Mouse (Mus musculus) CH12.LX (cell line): ENCODE data around the gene Epha5. TPM values are rescaled to one million over a fixed set of nuclear protein-coding genes. Genes with fewer than 3 reads are reported as not detected.

ENCODE experiments used
- DNase-seq: peaks from one replicate; pipeline ENCODE4 v3.0.0-alpha.2; 2013; ENCODE audit errors: extremely low read depth
- H3K27ac ChIP-seq: 2 replicates; pipeline ENCODE4 v1.5.1; 2012; ENCODE audit warnings: low read depth, mild to moderate bottlenecking, control low read depth, moderate library complexity; ENCODE audit not compliant: insufficient read depth
- H3K27me3 ChIP-seq: replicated peaks from 2 replicates; pipeline ENCODE3; 2012; ENCODE audit warnings: inconsistent platforms
- H3K36me3 ChIP-seq, 2 experiments: replicated peaks in 1 of 2; 2 replicates each; pipeline versions ENCODE3 to v1.6.1; 2012; ENCODE audit warnings: inconsistent platforms in 1 of 2, low read length in 1 of 2, mild to moderate bottlenecking in 1 of 2, mixed read lengths in 1 of 2, moderate library complexity in 1 of 2; ENCODE audit not compliant: control insufficient read depth in 1 of 2, insufficient read depth in 1 of 2
- H3K4me1 ChIP-seq, 2 experiments: 2 replicates each; pipeline ENCODE4 v1.6.1; 2012; ENCODE audit warnings: inconsistent platforms in 1 of 2, moderate library complexity in 1 of 2; ENCODE audit not compliant: insufficient read depth in 2 of 2, control insufficient read depth in 1 of 2
- H3K4me2 ChIP-seq: 2 replicates; pipeline ENCODE4 v1.6.1; 2012; ENCODE audit warnings: low read depth, mild to moderate bottlenecking, control low read depth; ENCODE audit not compliant: poor library complexity, insufficient read depth, severe bottlenecking
- H3K4me3 ChIP-seq, 3 experiments: fragments of 150-350 bp in 1 of 3; sonication (generic) in 1 of 3; replicated peaks in 1 of 3; 2 replicates each; pipeline versions ENCODE3 to v1.5.1; 2011 to 2012; ENCODE audit warnings: low read depth in 2 of 3, low read length in 2 of 3, mild to moderate bottlenecking in 2 of 3, moderate library complexity in 2 of 3, control low read depth in 1 of 3, improper control_type of control experiment in 1 of 3, inconsistent platforms in 1 of 3, mixed read lengths in 1 of 3; ENCODE audit not compliant: poor library complexity in 1 of 3
- H3K79me2 ChIP-seq: replicated peaks from 2 replicates; pipeline ENCODE4 v1.6.1; 2012; ENCODE audit warnings: mild to moderate bottlenecking, moderate library complexity; ENCODE audit not compliant: control insufficient read depth, poor library complexity, insufficient read depth, severe bottlenecking; ENCODE audit errors: extremely low read depth
- H3K9ac ChIP-seq: 2 replicates; pipeline ENCODE4 v1.6.1; 2012; ENCODE audit warnings: low read depth, mild to moderate bottlenecking, control low read depth, moderate library complexity; ENCODE audit not compliant: insufficient read depth
- H3K9me3 ChIP-seq: replicated peaks from 2 replicates; pipeline ENCODE3; 2012; ENCODE audit warnings: low read length, inconsistent platforms, mixed read lengths
- CHD1 ChIP-seq: IDR thresholded peaks from 2 replicates; pipeline ENCODE4 v1.6.1; 2012; ENCODE audit warnings: low read depth, low read length, improper control_type of control experiment, inconsistent platforms
- CHD2 ChIP-seq: IDR thresholded peaks from 2 replicates; pipeline ENCODE4 v1.6.1; 2011; ENCODE audit warnings: low read length, improper control_type of control experiment
- CTCF ChIP-seq, 2 experiments: IDR thresholded peaks in 1 of 2; conservative IDR thresholded peaks in 1 of 2; 2 replicates each; pipeline ENCODE4 v1.5.1; 2011 to 2012; ENCODE audit warnings: low read depth in 2 of 2, low read length in 2 of 2, improper control_type of control experiment in 1 of 2, inconsistent platforms in 1 of 2, mild to moderate bottlenecking in 1 of 2, moderate library complexity in 1 of 2
- E2F4 ChIP-seq: IDR thresholded peaks from 2 replicates; pipeline ENCODE4 v1.6.1; 2011; ENCODE audit warnings: low read depth, low read length, improper control_type of control experiment; ENCODE audit not compliant: insufficient replicate concordance
- EP300 ChIP-seq: IDR thresholded peaks from 2 replicates; pipeline ENCODE4 v1.6.1; 2011; ENCODE audit warnings: low read length, improper control_type of control experiment
- GABPA ChIP-seq: IDR thresholded peaks from 2 replicates; pipeline ENCODE4 v1.6.1; 2012; ENCODE audit warnings: low read depth, low read length, improper control_type of control experiment, inconsistent platforms; ENCODE audit not compliant: insufficient replicate concordance
- JUN ChIP-seq: IDR thresholded peaks from 2 replicates; pipeline ENCODE4 v1.6.1; 2011; ENCODE audit warnings: low read depth, mild to moderate bottlenecking, low read length, improper control_type of control experiment, moderate library complexity; ENCODE audit not compliant: insufficient read depth
- JUND ChIP-seq: conservative IDR thresholded peaks from 2 replicates; pipeline ENCODE4 v1.6.1; 2011; ENCODE audit warnings: low read depth, low read length, improper control_type of control experiment
- MAX ChIP-seq: IDR thresholded peaks from 2 replicates; pipeline ENCODE4 v1.6.1; 2011; ENCODE audit warnings: low read length, improper control_type of control experiment
- MAZ ChIP-seq: IDR thresholded peaks from 2 replicates; pipeline ENCODE4 v1.6.1; 2012; ENCODE audit warnings: low read depth, mild to moderate bottlenecking, inconsistent platforms, low read length, improper control_type of control experiment, moderate library complexity
- MEF2A ChIP-seq: IDR thresholded peaks from 2 replicates; pipeline ENCODE4 v1.6.1; 2014; ENCODE audit warnings: low read depth, mild to moderate bottlenecking, inconsistent platforms, low read length, improper control_type of control experiment, borderline replicate concordance
- MYC ChIP-seq: IDR thresholded peaks from 2 replicates; pipeline ENCODE4 v1.6.1; 2011; ENCODE audit warnings: low read depth, mild to moderate bottlenecking, improper control_type of control experiment, low read length
- NELFE ChIP-seq: IDR thresholded peaks from 2 replicates; pipeline ENCODE4 v1.6.1; 2011; ENCODE audit warnings: low read depth, low read length, improper control_type of control experiment
- PAX5 ChIP-seq: IDR thresholded peaks from 2 replicates; pipeline ENCODE4 v1.6.1; 2012; ENCODE audit warnings: low read length, inconsistent platforms, mixed read lengths
- RCOR1 ChIP-seq: conservative IDR thresholded peaks from 2 replicates; pipeline ENCODE4 v1.6.1; 2012; ENCODE audit warnings: low read depth, mild to moderate bottlenecking, inconsistent platforms, low read length, improper control_type of control experiment
- SMC3 ChIP-seq: IDR thresholded peaks from 2 replicates; pipeline ENCODE4 v1.6.1; 2011; ENCODE audit warnings: low read depth, low read length, improper control_type of control experiment
- TCF12 ChIP-seq: IDR thresholded peaks from 2 replicates; pipeline ENCODE4 v1.6.1; 2014; ENCODE audit warnings: low read depth, mild to moderate bottlenecking, inconsistent platforms, low read length, improper control_type of control experiment
- UBTF ChIP-seq: IDR thresholded peaks from 2 replicates; pipeline ENCODE4 v1.6.1; 2012; ENCODE audit warnings: low read depth, mild to moderate bottlenecking, inconsistent platforms, low read length, improper control_type of control experiment, moderate library complexity
- USF1 ChIP-seq: IDR thresholded peaks from 2 replicates; pipeline ENCODE4 v1.6.1; 2014; ENCODE audit warnings: low read depth, mild to moderate bottlenecking, inconsistent platforms, low read length, improper control_type of control experiment
- USF2 ChIP-seq: conservative IDR thresholded peaks from 2 replicates; pipeline ENCODE4 v1.6.1; 2011; ENCODE audit warnings: low read depth, low read length, improper control_type of control experiment
- ZC3H11A ChIP-seq: IDR thresholded peaks from 2 replicates; pipeline ENCODE4 v1.6.1; 2012; ENCODE audit warnings: low read depth, mild to moderate bottlenecking, inconsistent platforms, low read length, improper control_type of control experiment
- dilution Hi-C: fragments of 300-500 bp; cut with MboI; formaldehyde crosslinking; loops from 2 replicates; pipeline ENCODE4 v1.14.3; 2020; ENCODE audit warnings: low sequenced_read_pairs; ENCODE audit not compliant: extremely low pct_unique_long_range_greater_than_20kb, extremely low pct_ligation_motif_present
- in situ Hi-C: fragments of 300-500 bp; cut with MboI; formaldehyde crosslinking; loops from 3 replicates; pipeline ENCODE4 v1.14.3; 2019; ENCODE audit warnings: low sequenced_read_pairs, low pct_ligation_motif_present, low pct_unique_long_range_greater_than_20kb, mixed read lengths
- polyA plus RNA-seq: library from polyadenylated mRNA; unstranded; fragments of >175 nt; gene quantifications from 2 replicates; pipeline ENCODE4 v1.2.1, GENCODE M21; 2012; ENCODE audit warnings: low read depth; ENCODE audit not compliant: insufficient read length
- total RNA-seq, 2 experiments: library from RNA; depleted of rRNA; stranded (reverse); fragments of 300-350 nt in 1 of 2; fragments of >200 nt in 1 of 2; gene quantifications; 2 replicates each; pipeline ENCODE4 v1.2.3; 2012 to 2014

Epha5 gene
- total and polyA plus RNA-seq, 3 experiments: not detected

DNA sequence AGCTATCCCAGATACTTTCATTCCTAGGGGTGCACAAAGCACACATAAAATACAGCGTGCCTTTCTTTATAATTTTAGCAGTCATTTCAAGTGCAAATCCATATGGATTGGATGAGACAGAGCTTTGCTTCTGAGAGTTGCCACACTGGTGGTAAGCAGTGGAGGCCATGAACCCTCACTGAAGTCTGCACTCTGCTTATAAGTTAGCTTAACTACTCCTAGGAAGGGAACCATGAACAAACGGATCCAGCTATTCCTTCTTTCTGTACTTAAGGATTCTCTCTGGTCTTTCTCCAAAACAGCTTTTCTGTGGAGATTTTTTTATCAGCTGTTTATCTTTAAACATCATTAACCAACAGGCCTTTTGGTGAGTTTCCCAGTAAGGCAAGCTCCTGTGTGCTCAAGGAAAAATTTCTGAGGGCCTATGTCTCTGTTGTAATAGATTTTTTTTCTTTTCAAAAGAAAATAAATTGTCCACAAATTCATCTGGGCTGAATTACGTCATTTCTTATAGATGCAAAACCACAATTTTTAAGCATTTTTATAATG, 127.7 kb downstream of the Epha5 start:
- H3K9me3 ChIP-seq: peaks cover 18% of the 10 kb centered on the region
- TF ChIP-seq MEF2A (no peak), CHD1 (no peak), MAX (no peak), CTCF (conservative IDR thresholded peaks at IDR 0.05 in 1 of 2, IDR thresholded peaks at IDR 0.05 in 1 of 2; ENCODE audit: low read depth in 2 of 2, low read length in 2 of 2) (no peak), USF2 (no peak), CHD2 (no peak)
- no peak overlapping the region for H3K4me3 ChIP-seq
- dilution Hi-C loops: no loop called here
- H3K9ac ChIP-seq: no peak overlapping the region
- no peak overlapping the region for H3K4me2 ChIP-seq
- no peaks in the 10 kb centered on the region for H3K36me3 ChIP-seq
- no peaks in the 10 kb centered on the region for H3K27me3 ChIP-seq
- no peaks in the 10 kb centered on the region for H3K79me2 ChIP-seq
- DNase-seq: no peak
- no peak overlapping the region for H3K27ac ChIP-seq
- in situ Hi-C loops: no loop called here
- H3K4me1 ChIP-seq: no peaks in the 10 kb centered on the region

DNA sequence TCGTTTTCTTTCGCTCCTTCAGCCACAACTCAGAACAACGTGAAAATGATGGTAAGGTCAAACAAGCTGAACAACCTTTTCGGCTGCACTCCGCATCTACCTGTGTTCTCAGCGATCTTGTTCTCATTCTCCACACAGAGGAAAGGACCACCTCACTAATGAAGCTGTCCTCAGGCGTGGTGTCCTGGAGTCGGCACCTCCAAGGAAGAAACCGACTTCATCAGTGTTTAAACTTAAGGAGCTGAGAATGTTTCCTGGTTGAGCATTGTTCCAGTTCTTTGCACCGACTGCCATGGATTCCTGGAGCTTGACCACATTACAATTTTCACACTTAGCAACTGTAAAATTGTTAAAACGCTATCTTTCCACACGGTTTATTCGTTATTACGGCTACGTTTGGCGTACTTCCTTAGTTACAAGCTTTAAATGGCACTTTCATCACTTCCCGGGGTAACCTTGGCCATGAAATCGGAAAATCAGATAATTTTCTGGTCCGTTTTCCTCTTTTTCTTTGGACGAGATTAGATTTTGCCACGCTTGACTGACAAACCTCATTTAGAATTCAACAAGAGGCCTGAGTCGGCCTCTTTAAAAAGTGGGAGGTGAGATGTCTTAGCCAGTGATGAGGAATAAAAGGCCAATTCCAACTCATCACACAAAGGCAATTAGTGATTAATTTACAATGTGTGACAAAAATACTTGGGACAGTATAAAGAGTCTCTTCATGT, 135.7 kb downstream of the Epha5 start:
- TF ChIP-seq RCOR1 (no peak), MYC (no peak), PAX5 (no peak), USF1 (no peak), JUND (no peak), CTCF (conservative IDR thresholded peaks at IDR 0.05 in 1 of 2, IDR thresholded peaks at IDR 0.05 in 1 of 2; ENCODE audit: low read depth in 2 of 2, low read length in 2 of 2) (no peak), CHD1 (no peak), EP300 (no peak), UBTF (no peak), GABPA (no peak), NELFE (no peak), USF2 (no peak), MAZ (no peak), ZC3H11A (no peak), TCF12 (no peak), SMC3 (no peak), JUN (no peak), E2F4 (no peak)
- dilution Hi-C loops: no loop called here
- H3K4me1 ChIP-seq: no peaks in the 10 kb centered on the region
- H3K4me3 ChIP-seq: no peak overlapping the region
- H3K27me3 ChIP-seq: no peaks in the 10 kb centered on the region
- DNase-seq: no peak
- H3K4me2 ChIP-seq: no peak overlapping the region
- no peaks in the 10 kb centered on the region for H3K79me2 ChIP-seq
- no peak overlapping the region for H3K27ac ChIP-seq
- no peak overlapping the region for H3K9ac ChIP-seq
- in situ Hi-C loops: no loop called here
- H3K36me3 ChIP-seq: no peaks in the 10 kb centered on the region
- H3K9me3 ChIP-seq: peaks cover 11% of the 10 kb centered on the region
